Mouse (Mus musculus): ENCODE measurements around the gene Pcbp2. TPM values are rescaled to one million over a fixed set of nuclear protein-coding genes. Genes with fewer than 3 reads are reported as not detected.

Pcbp2 gene
- total RNA-seq, 2 experiments from 2014 or later: 152 to 749 TPM

GRCm38 (mm10) chr15:102460971-102461370 is 9.4 kb upstream of the Pcbp2 start:
- no peak for ATAC-seq (replicated peaks; ENCODE audit: low FRiP score, low TSS enrichment, poor library complexity, severe bottlenecking)

- ATAC-seq (replicated peaks; ENCODE audit: low FRiP score, low TSS enrichment, poor library complexity, severe bottlenecking): no peak
Measured at GRCm38 (mm10) chr15:102461430-102462075, 8.8 kb upstream of the Pcbp2 start.

- ATAC-seq (replicated peaks; ENCODE audit: low FRiP score, low TSS enrichment, poor library complexity, severe bottlenecking): 0 out of 2 replicates have a peak, but pooled peaks have one; percentile 35
Measured at GRCm38 (mm10) chr15:102463666-102464065, 6.7 kb upstream of the Pcbp2 start.

GRCm38 (mm10) chr15:102468675-102469370 is 1.5 kb upstream of the Pcbp2 start:
- ATAC-seq (replicated peaks; ENCODE audit: low FRiP score, low TSS enrichment, poor library complexity, severe bottlenecking): no peak

GRCm38 (mm10) chr15:102470605-102471294 is 411 bp downstream of the Pcbp2 start:
- ATAC-seq (replicated peaks; ENCODE audit: low FRiP score, low TSS enrichment, poor library complexity, severe bottlenecking): peak; percentile 39

DNA sequence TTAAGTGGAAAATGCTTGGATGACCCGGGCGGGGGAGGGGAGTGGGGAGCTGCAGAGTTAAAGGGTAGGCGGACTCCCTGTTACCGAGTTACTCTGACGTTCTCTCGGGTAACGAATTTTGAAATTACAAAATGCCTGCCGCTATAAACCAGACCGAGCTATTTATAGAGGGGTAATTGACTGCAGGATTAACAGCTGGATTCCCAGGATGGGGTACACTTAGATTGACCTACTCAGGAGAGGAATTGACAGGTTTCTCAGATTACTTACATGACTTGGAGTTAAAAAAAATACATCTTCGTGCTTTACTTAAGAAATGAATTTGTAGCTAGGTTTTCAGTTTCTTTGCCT is 931 bp downstream of the Pcbp2 start:
- ATAC-seq (replicated peaks; ENCODE audit: low FRiP score, low TSS enrichment, poor library complexity, severe bottlenecking): 0 out of 2 replicates have a peak, but pooled peaks have one; percentile 0

GRCm38 (mm10) chr15:102471727-102472126 is 1.4 kb downstream of the Pcbp2 start:
- no peak for ATAC-seq (replicated peaks; ENCODE audit: low FRiP score, low TSS enrichment, poor library complexity, severe bottlenecking)

- no peak for ATAC-seq (replicated peaks; ENCODE audit: low FRiP score, low TSS enrichment, poor library complexity, severe bottlenecking)
Measured at GRCm38 (mm10) chr15:102473246-102473645, 2.9 kb downstream of the Pcbp2 start.

DNA sequence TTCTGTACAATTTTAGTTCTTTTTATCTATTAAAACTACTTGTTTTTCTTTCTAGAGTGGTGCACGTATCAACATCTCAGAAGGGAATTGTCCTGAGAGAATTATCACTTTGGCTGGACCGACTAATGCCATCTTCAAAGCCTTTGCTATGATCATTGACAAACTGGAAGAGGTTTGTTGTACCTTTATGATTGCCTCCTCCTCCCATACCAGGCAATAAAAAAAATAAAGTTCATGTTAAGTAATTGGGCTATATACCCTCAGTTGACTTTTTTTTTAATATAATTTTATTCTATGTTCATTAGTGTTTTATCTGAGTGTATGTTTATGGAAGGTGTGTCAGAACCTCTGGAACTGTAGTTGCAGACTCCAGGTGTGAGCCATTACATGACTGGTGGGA is 4.2 kb downstream of the Pcbp2 start:
- ATAC-seq (replicated peaks; ENCODE audit: low FRiP score, low TSS enrichment, poor library complexity, severe bottlenecking): no peak

GRCm38 (mm10) chr15:102483136-102483535 is 12.8 kb downstream of the Pcbp2 start:
- ATAC-seq (replicated peaks; ENCODE audit: low FRiP score, low TSS enrichment, poor library complexity, severe bottlenecking): no peak

DNA sequence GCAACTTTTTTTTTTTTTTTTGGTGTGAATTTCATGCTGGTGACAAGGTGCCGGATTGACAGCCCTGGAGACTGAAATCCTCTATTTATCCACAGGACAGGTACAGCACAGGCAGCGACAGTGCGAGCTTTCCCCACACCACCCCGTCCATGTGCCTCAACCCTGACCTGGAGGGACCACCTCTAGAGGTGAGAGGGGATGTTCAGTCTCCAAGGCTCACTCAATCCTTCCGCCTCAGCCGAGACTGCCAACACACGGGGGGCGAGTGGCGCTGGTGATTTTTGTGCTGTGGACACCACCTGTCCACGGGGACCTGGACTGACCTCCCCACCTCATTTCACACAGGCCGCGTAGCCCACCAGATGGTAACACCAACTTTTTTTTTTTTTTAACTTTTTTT is 15.5 kb downstream of the Pcbp2 start:
- no peak for ATAC-seq (replicated peaks; ENCODE audit: low FRiP score, low TSS enrichment, poor library complexity, severe bottlenecking)

GRCm38 (mm10) chr15:102487664-102488063 is 17.3 kb downstream of the Pcbp2 start:
- ATAC-seq (replicated peaks; ENCODE audit: low FRiP score, low TSS enrichment, poor library complexity, severe bottlenecking): no peak

- no peak for ATAC-seq (replicated peaks; ENCODE audit: low FRiP score, low TSS enrichment, poor library complexity, severe bottlenecking)
Measured at GRCm38 (mm10) chr15:102498322-102498721, 28.0 kb downstream of the Pcbp2 start.

DNA sequence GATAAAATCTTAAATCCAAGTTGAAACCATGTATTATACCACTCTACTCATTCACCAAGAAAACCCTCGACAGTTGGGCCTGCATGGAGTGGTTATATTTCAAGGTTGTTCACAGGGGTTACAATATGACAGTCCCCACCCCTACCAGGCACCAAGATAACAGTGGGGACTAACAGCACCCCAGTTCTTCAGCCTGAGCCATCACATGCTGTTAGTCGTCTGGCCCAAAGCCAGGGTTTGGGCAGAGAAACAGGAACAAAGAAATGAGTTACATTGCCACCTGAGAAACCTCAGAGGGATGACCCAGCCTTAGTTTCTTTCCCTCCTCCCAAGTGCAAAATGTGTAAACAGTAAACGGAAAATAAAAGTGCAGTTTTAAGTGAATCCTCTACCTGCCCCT is 29.0 kb downstream of the Pcbp2 start:
- 0 out of 2 replicates have a peak, but pooled peaks have one; percentile 15 for ATAC-seq (replicated peaks; ENCODE audit: low FRiP score, low TSS enrichment, poor library complexity, severe bottlenecking)

- no peak for ATAC-seq (replicated peaks; ENCODE audit: low FRiP score, low TSS enrichment, poor library complexity, severe bottlenecking)
Measured at GRCm38 (mm10) chr15:102499851-102500250, 29.5 kb downstream of the Pcbp2 start.

DNA sequence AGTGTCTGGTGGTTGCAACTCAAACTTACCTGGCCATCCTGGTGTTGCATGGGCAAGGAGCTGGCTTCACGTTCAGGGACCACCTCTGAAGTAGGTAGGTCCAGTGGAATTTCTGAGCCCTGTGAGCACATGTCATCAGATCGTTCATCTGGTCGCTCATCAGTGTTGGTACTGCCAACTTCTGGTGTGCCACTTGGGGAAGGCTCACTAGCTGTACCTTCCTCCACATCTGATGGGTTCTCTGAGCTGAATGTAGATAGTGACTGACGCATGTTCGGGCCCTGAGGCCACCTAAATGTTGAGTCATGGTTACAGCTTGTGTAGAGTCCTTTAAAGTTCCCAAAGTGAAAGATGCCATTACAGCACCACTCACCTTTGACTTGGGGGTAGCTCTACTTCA is 30.1 kb downstream of the Pcbp2 start:
- no peak for ATAC-seq (replicated peaks; ENCODE audit: low FRiP score, low TSS enrichment, poor library complexity, severe bottlenecking)

- ATAC-seq (replicated peaks; ENCODE audit: low FRiP score, low TSS enrichment, poor library complexity, severe bottlenecking): 0 out of 2 replicates have a peak, but pooled peaks have one; percentile 21
Measured at GRCm38 (mm10) chr15:102501084-102501814, 30.9 kb downstream of the Pcbp2 start.

GRCm38 (mm10) chr15:102502254-102502840 is 32.0 kb downstream of the Pcbp2 start:
- no peak for ATAC-seq (replicated peaks; ENCODE audit: low FRiP score, low TSS enrichment, poor library complexity, severe bottlenecking)

DNA sequence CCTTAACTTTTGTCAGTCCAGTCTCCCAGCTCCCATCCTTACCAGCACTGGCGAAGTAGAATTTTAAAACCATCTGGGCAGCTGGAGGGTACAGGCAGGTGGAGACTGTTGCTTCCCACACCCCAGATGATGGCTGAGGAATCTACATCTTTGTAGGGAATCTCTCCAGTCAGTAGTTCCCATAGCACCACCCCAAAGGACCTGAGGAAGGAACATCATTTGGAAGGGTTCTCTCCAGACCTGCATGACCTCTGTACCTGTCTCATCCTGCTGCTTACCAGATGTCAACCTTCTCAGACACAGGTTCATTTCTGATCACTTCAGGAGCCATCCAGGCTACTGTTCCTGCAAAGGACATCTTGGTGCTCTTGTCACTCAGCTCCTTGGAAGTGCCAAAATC is 33.1 kb downstream of the Pcbp2 start, which contains the start of gene Gm10337:
Gene Gm10337 (plus strand): TSS at position 276 of the 400 bp plus-strand sequence.
- no peak for ATAC-seq (replicated peaks; ENCODE audit: low FRiP score, low TSS enrichment, poor library complexity, severe bottlenecking)

Measured in megakaryocyte-erythroid progenitor cell, adult 5-6 weeks (primary cell).